12 mouse cellular contexts compared by ENCODE assay signal in the genomic region with DNA sequence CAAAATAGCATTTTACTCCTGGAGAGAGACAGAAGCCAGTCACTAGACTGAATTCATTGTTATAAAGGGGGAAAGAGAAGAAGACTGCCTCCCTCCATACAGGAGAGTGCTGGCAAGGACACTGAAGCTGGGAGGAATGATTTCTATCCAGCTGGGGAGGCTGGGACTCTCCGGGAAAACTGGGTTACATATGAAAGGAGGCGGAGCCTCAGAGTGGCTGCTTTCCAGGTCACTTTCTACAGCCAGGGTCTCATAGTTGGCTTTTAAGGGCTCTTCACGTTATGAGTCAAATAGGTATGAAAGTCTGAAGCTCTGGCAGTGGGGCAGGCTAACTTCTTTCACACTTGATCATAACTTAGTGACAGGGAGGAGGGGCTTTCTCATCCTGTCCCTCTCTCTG.
DNase-seq lines count a peak whose midpoint lies in the region; ATAC-seq lines count a peak whose summit lies in the region.
"Had no signal": no experiment of that assay in that cellular context is flagged by ENCODE, and none has a peak within 500 bp of the region (broad histone marks: within the 10 kb centered on the region; RNA-seq: fewer than 3 reads in every experiment).

No protein-coding gene starts in this region.

- no peaks in the 10 kb centered on the region for H3K36me3 ChIP-seq in forebrain, embryonic 13.5 days (ENCODE audit: poor library complexity, severe bottlenecking)
- H3K36me3 ChIP-seq in forebrain, embryonic 10.5 days (replicated peaks), result no peaks in the 10 kb centered on the region

- H3K9ac ChIP-seq in forebrain, embryonic 13.5 days, result 0 out of 2 replicates have a peak overlapping the region, but pooled peaks have one; percentile 31

- H3K4me2 ChIP-seq in forebrain, embryonic 13.5 days, result no peak overlapping the region

- peaks cover 34% of the 10 kb centered on the region for H3K4me1 ChIP-seq in forebrain, embryonic 13.5 days
- H3K4me1 ChIP-seq in forebrain, embryonic 10.5 days, result peaks cover 54% of the 10 kb centered on the region

- no peaks in the 10 kb centered on the region for H3K9me3 ChIP-seq in forebrain, embryonic 13.5 days (replicated peaks)
- no peaks in the 10 kb centered on the region for H3K9me3 ChIP-seq in forebrain, embryonic 10.5 days

- no peak for DNase-seq in forebrain, embryonic 10.5 days (ENCODE audit: extremely low spot score, low spot score)
- peak; percentile 39 for DNase-seq in kidney, postnatal 10 days
- DNase-seq in kidney, postnatal 25 days, result no peak
- DNase-seq in heart, postnatal 4 days, result peak; percentile 18
- peak; percentile 67 for DNase-seq in retina, embryonic 14.5 days (ENCODE audit: low spot score)
- no peak for DNase-seq in layer of hippocampus, adult 9-11 months
- no peak for DNase-seq in ovary, adult 18-20 months (ENCODE audit: low spot score)
- DNase-seq: adrenal gland, adult 8-10 months; kidney, adult 9 months; liver had no signal

- ATAC-seq in forebrain, embryonic 13.5 days, result no peak
- ATAC-seq: midbrain, embryonic 16.5 days had no signal

- 37% methylated on average over 3 of the region's 3 CpGs for WGBS in forebrain, embryonic 13.5 days
- WGBS in forebrain, embryonic 10.5 days, result 37% methylated on average over 3 of the region's 3 CpGs

- no peaks in the 10 kb centered on the region for H3K27me3 ChIP-seq in forebrain, embryonic 13.5 days
- H3K27me3 ChIP-seq in forebrain, embryonic 10.5 days (ENCODE audit: poor library complexity, severe bottlenecking), result no peaks in the 10 kb centered on the region

- no peak overlapping the region for H3K4me3 ChIP-seq in forebrain, embryonic 13.5 days
- H3K4me3 ChIP-seq in forebrain, embryonic 10.5 days, result no peak overlapping the region

- H3K27ac ChIP-seq in forebrain, embryonic 13.5 days, result no peak overlapping the region
- no peak overlapping the region for H3K27ac ChIP-seq in forebrain, embryonic 10.5 days

Comparison
In these comparisons a context has a peak if more than half of its experiments do, and no peak if none do; other contexts are left out.
1. DNase-seq: peak in kidney, postnatal 10 days (single experiment), heart, postnatal 4 days (single experiment) and retina, embryonic 14.5 days (single experiment); none in forebrain, embryonic 10.5 days (single experiment), kidney, postnatal 25 days (0 of 2), layer of hippocampus, adult 9-11 months (single experiment) and ovary, adult 18-20 months (single experiment).